Mouse (Mus musculus) Muller cell, postnatal 12 days (primary cell): ENCODE data around the gene Gab3.
"Not testable (repeated sequence)": the region's sequence is repeated elsewhere in the genome, so short reads cannot be mapped to it uniquely, and the experiment has no call there.

Source experiments
- DNase-seq: peaks from one replicate; pipeline ENCODE4 v3.0.0-alpha.2; 2015; ENCODE audit errors: inconsistent ontology term

Gab3 gene

DNA sequence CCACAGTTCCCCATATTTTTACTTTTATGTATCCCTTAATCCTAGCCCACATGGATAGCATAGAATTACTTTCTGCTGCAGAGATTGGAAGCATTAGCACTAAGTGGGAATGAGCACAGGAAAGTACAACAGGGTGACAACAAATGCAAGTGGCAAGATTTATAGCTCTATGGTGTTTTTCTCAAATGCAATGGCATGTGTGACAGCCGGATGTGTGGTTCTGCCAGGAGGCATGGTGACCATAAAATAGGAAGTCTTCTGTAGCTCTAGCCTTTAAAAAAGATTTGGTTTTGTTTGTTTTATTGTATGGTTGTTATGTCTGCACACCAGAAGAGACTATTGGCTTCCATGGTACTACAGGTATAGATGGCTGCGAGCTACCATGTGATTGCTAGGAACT is 50.1 kb downstream of the Gab3 start:
- DNase-seq: no peak

DNA sequence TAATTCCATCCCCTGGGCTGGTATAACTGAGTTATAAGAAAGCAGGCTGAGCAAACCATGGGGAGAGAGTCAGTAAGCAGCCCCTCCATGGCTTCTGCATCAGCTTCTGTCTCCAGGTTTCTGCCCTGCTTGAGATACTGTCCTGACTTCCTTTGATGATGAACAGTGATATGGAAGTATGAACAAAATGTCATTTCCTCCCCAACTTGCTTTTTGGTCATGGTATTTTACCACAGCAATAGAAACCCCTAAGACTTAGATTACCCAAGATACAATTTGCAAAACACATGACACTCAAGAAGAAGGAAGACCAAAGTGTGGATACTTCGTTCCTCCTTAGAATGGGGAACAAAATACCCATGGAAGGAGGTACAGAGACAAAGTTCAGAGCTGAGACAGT is 51.2 kb downstream of the Gab3 start:
- not testable (repeated sequence) for DNase-seq

GRCm38 (mm10) chrX:74983734-74984133 is 101.5 kb downstream of the Gab3 start:
- no peak for DNase-seq

DNA sequence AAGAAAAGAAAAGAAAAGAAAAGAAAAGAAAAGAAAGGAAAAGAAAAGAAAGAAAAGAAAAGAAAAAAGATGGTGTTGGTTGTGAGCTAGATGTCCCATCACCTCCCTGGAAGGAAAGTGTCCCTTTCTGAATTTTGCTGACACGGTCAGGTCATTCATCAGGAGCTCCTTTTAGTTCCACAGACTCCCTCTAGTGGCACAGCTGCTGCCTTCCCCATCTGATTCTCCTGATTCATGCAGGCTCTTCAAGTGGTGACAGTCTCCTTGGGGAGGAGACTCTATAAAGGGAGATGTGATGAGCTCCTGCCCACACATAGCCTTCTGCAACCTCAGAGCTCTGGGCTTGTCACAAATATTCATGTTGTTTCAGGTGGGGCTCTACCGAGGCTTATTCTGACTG is 122.4 kb downstream of the Gab3 start:
- not testable (repeated sequence) for DNase-seq

DNA sequence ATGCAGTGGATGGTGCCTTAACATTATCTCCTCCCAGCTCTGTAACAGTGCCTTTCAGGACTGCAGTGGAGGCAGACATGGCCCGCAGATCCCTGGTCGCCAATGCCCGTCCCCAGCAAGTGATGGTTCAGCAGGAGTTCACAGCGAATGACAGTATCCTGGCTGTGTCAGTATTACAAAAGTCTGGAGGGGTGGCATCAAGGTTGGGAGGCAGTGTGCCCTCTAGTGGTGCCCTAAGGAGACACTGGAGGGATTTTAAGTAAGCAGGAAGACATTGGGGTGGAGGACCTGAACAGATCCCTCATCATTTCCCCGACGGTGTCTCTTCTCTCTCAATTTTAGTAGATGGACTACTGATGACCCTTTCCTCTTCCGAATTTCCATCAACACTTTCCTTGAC is 126.1 kb downstream of the Gab3 start:
- not testable (repeated sequence) for DNase-seq
